Mouse (Mus musculus): ENCODE data around the gene Col4a1.
A peak's percentile ranks its signal among the peaks of the same experiment; 100 is the strongest.

Col4a1 gene

DNA sequence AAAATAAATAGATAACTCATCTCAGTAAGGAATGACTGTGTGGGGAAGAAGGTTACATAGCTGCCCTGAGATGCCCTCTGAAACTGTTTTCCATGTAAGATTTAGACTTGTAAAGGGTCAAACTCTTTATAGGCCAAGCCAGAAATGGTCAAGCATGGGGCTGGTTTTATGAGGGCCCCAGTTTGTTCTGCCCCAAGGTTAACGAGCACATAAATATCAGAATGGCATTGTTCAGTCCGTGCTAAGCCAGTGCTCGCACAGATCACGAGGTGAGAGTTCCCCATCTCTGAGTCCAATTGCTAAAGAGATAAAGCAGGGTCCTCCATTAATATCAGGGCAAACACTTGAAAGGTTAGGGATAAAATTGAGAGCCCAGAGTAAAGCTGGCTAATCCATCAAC is 79.6 kb downstream of the Col4a1 start:
- no peak for DNase-seq (ENCODE audit: low read depth, low spot score)

DNA sequence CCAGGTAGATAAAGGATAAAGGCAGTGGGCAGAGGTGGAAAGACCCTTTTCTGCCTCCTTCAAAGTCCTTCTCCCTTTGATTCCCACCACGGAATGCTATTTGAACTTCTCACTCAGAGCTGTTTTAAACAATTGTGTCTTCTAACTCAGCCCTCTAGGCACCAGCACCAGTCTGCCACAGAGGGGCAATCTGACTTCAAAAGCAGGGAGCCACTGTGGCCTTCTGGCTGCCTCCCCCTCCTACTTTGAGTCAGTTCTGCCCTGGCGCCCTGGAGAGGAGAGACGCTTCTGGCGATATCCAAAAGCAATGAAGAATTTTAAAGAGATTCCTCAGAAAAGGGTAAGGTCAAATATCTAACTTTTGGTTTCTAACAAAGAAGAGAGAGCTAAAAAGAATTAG is 82.3 kb downstream of the Col4a1 start:
- no peak for DNase-seq (ENCODE audit: low read depth, low spot score)

DNA sequence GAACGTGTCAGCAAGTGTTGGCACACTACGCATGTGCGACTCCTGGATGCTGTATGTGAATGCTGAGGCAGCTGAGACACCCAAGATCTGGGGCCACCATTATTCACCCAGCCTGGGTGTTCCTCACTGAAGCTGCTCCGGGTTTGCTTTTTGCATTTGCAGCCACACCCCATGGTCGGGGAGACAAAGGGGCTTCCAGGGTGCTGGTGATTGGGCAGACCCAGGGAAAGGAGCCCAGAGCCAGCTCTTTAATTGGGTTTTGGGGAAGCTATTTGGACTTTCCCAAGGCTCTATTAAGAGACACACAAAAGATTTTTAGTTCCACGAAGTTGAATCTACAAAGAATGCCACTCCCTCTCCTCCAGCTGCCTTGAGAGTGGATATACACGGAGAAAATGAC is 85.2 kb downstream of the Col4a1 start:
- no peak for DNase-seq (ENCODE audit: low read depth, low spot score)

DNA sequence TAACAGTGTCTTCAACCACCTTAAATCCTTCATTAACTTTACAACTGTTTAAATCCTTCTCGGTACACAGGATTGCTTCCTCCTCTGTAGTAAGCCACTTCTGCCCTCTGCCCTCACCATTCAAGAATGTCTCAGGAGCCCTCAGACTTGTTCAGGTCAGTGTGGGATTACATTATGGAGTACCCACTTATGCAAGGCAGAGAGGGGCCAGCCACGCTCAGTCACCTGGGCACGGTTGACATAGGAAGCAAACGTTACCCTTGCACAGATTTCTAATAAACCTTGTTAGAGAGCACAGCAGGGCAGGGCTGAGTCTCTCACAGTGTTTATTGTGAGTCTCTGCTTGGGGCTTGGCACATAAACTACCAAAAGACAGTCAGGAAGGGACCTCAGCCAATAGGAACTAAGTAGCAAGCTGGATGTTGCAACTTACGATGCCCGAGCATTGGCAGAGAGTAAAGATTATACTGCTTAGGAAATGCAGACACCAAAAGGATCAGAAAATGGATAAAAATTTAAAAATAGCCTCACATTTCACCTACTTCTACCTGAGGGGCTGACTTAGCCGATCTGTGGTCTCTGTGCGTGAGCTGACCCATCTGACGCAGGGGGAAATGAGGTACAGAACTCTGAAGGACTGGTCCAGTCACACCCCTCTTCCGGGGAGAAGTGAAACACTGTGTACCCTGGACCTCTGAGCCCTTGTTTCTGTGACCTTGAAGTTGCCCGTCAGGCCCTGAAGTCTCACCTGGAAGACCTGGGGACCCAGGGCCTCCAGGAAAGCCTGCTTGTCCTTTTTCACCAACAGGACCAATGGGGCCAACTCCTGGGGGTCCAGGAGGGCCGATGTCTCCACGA is 86.8 kb downstream of the Col4a1 start:
- no peak for DNase-seq (ENCODE audit: low read depth, low spot score)

DNA sequence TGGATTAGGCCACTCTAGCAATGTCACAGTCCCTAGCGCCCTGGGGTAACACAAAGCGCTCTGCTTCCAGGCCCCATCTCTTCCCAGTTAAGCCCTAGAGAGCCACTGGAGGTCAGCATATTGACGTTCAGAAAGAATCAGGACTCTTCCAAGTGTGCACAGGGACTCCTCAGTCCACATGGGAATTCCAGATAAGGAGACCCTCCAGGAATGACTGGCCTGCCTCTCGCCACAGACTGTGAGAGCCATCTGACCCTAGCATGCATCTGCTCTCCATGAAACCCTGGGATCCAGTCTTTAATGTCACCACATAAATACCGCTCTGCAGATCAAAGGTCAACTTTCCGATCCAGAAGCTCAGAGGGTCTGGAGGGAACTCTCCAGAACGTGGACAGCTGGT is 88.4 kb downstream of the Col4a1 start:
- DNase-seq (ENCODE audit: low read depth, low spot score): no peak

DNA sequence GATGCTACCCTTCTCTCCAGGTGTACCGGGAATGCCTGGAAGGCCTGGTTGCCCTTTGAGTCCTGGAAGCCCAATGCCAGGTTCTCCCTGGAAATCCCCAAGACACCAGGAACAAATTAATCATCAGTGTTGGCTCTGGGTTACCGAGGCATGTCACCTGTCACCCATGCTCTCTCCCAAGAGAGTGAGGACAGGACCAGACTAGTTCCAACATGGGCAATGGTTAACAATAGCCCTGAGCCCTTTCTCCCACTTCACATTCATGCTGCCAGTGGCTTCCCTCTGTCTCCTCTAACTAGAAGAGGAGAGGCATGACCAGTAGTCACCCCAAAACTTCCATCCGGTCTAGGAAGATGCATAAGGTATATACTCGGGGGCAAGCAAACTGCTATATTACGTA is 91.3 kb downstream of the Col4a1 start:
- DNase-seq (ENCODE audit: low read depth, low spot score): no peak

DNA sequence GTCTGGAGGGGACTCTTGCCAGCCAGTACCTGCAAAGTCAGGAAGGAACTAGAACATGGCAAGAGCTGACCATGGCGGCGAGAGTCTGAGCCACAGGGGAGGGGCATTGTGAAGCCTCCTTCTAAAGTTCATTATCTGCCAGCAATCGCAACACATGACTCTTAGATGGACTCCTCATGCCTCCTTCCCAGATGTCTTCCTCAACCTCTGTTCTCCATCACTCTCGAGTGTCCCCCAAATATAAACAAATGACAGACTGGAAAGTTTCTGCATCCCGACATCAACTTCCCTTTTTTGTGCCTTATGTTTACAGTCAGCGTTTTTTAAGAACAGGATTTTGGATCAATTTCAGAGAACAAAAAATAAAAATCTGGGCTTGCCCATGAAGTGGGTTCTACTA is 93.3 kb downstream of the Col4a1 start:
- no peak for DNase-seq (ENCODE audit: low read depth, low spot score)

DNA sequence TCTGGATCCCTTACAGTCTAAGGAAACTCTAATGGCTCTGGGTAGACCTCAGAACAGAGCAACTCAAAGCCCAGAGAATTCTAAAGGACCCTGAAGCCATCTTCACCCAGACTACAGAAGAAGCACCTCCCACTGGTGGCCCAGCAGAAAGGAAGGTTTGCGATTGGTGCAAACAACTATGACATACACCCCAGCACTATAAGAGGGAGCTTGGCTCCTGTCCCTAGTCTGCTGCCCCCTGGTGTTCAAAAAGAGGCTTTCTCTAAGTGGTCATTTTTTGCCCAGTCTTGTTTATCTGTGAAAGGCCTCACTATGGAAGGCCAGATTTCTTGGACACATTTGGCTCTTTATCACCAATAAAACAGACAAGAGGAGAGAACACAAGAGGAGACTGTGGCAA is 97.4 kb downstream of the Col4a1 start:
- DNase-seq (ENCODE audit: low read depth, low spot score): peak; percentile 83

DNA sequence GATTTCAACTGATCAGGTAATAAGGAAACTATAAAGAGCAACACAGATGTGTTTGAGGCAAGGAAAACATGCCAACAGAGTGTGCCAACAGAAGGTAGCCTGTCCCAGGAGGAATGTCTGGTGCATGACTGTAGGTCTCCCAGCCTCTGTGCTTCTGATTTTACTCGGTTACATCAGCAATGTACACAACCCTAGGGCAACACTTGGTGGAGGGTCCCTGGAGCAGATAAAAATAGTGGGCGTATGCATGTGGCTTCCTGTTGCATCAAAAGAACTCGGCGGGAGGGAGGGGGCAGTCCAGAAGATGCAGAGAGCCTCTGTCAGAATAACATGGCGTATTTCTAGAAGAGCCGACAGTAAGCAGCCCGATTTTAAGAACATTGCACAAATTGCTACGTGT is 106.1 kb downstream of the Col4a1 start:
- DNase-seq (ENCODE audit: low read depth, low spot score): no peak

DNA sequence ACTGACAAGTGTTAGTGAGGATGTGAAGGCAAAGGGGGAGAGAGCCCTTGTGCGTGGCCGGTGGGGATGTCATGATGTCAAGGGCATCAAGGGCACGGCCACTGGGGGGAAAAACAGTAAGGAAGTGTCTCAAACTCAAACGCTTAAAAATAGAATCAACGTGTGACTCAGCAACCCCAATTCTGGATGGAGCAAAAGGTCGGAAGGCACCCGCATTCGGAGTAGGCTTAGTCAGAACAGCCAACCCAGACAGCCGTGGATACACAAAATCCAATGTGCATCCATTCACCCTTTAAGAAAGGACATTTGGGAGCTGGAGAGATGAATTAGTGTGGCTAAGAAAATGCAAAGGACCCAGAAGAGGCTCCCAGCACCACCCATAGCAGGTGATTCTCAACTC is 107.1 kb downstream of the Col4a1 start:
- no peak for DNase-seq (ENCODE audit: low read depth, low spot score)

DNA sequence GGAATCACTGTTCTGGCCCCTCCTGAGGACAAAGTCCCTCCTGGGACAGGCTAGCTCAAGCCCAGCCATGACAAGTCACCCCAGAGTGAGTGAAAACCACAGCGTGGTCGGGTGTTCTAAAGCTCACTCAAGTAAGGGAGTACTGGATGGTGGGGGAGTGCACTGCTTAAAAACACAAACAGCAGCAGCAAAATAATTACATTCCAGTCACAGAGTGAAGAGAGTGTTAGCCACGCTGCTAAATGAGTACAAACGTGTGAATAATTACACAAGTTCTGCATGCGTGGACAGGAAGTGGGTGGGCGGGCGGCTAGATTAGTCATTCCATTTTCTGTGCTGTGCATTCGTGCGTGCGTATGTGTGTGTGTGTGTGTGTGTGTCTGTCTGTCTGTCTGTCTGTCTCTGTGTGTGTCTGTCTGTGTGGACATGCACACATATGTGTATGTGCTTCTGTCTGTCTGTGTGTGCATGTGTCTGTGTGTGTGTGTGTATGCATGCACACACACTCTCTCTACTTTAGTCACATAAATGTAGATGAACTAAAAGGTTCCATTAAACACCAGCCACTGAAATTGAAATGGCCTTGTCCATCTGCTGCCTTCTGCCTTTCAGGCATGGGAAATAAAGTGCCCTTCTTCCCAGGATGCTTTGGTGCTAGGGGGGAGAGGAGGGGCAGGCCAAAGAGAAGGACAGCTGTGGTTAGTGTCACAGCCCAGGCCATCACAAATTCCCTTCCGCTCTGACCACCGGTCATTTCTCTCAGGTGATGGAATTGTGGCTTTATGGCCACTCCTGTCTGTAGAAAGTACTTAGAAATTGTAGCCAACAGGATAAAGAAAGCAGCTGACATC is 109.1 kb downstream of the Col4a1 start:
- DNase-seq (ENCODE audit: low read depth, low spot score): no peak

DNA sequence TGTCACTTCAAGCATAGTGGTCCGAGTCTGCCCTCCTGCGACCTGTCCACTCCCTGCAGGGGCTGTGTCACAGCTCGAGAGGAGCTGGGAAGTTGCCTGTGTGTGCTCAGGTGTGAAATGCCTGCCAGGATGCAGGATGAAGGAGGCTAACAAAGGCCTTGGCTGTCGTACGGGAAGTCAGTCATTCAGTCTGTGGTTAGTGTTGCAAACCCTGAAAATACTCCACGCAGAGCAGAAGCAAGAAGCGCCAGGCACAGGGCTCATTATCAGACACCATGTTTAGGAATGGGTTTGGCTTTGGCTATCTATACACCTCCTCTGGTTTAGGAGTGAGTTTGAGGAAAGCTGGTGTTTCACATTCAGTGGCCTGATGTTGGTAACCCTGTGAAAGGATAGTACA is 114.0 kb downstream of the Col4a1 start:
- no peak for DNase-seq (ENCODE audit: low read depth, low spot score)

DNA sequence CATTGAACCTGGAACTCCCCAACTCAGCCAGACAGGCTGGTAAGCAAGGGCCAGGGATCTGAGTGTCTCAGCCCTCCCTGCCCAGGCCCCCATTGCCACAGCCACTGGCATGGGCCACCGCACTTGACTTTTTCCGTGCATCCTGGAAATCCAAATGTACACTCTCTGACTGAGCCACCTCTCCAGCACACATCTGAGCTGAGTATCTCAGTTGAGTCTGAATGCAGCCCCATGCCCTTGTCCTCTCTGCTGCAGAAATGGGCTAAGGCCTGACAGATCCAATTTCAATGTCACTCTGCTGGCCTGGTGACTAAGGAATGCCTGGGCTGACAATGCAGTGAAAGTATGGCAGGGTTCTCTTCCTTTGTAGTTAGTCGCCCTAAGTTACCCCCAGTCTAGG is 114.6 kb downstream of the Col4a1 start:
- no peak for DNase-seq (ENCODE audit: low read depth, low spot score)

DNA sequence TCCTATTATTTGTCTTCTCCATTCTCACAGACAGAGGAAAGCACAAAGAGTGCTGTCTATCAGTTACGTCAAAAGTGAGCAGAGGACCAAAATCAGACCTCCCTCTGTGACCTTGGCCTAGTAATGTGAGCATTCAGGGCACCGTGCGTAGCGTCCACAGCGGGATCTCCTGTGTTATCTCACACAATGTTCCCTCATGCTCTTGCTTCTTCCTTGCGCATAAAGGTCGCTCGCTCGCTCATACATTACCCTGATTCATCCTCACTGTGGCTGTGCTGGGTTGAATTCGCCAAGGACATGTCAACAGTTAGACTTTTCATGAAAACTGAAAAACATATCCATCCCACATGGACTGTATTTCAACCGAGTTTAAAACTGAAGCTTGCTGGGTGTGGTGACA is 115.4 kb downstream of the Col4a1 start:
- no peak for DNase-seq (ENCODE audit: low read depth, low spot score)

DNA sequence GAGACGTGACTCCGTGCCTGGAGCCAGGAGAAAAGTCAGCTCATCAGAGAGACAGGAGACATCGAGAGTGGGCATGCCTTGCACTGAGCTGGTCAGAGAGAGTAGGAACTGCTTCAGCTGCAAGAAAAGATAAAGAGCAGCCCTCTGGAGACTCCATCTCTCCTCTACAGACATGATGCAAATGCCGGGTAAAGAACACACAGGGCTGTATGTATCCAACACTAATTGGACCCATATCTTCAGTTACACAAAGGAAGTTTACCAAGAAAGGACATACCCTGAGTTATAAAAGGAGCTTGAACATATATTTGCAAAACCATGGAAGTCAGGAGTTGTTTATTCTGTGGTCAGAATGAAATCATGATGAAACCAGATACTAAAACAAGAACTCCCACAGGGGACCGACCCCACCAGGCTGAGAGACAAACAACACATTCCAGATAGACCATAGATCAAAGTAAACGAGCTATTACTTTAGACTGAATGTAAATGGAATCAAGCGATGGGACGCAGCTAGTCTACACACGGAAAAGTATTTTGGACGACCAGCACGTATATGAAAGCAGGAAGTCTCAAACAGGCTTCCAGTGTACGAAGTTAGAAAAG is 119.8 kb downstream of the Col4a1 start:
- DNase-seq (ENCODE audit: low read depth, low spot score): no peak

DNA sequence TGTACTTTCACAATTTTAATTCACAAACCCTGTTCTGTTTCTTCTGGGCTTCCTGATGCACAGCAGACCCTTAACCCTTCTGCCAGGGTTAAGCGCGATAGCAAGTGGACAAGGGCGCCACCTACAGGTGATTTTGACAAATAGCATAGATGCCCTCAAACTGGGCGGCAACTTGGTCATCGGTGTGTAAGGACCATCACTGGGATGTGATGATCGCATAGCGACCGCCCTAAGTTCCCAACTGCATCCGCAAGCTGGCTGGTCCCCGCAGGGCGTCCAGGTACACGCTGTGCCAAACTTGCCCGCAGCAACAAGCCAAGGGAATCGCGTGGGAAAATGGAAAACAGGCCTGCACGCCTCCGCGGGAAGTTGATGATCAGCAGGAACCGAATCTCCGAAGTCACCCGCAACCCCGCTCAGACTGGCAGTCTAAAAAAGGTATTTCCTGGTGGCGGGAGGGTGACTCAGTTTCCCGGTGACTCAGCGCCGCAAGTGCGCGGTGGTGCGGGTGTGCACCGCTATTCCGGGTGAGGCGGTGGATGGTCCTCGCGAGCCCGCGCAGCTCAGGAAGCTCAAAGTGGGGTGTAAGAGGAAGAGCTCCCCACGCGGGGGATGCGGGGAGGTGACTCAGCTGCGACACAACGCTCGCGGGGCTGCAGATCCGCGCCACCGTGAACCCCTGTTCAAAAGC is 124.9 kb downstream of the Col4a1 start:
- peak; percentile 90 for DNase-seq (ENCODE audit: low read depth, low spot score)

DNA sequence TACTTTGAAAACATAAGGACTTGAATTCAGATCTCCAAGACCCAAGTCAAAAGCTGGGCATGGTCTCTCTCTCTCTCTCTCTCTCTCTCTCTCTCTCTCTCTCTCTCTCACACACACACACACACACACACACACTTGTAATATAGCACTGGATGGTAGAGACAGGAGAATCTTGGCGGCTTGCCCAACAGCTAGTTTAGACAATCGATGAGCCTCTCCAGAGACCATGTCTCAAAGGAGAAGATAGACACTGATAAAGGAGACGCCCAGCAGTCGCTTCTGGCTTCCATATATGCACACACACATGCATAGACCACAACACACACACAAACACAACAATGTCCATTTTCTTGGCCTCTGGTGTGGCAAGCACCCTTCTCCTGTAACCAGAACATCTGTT is 126.2 kb downstream of the Col4a1 start:
- DNase-seq (ENCODE audit: low read depth, low spot score): no peak

DNA sequence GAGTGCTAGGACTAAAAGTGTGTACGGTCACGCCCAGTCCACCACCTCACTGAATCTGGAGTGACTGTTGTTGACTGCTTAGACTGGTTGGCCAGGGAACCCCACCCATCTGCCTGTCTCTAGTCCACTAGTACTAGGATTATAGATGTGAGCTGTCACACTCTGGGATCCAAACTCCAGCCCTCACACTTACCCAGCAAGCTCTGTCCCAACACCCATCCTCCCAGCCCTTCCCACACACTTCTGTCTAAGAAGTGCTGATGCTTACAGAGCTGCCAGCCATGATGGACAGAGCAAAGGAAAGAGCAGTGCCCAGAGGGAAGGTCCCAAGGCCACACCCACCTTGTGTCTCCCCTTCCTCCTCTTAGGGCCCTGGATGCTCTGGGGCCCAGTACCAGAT is 127.0 kb downstream of the Col4a1 start:
- DNase-seq (ENCODE audit: low read depth, low spot score): no peak

DNA sequence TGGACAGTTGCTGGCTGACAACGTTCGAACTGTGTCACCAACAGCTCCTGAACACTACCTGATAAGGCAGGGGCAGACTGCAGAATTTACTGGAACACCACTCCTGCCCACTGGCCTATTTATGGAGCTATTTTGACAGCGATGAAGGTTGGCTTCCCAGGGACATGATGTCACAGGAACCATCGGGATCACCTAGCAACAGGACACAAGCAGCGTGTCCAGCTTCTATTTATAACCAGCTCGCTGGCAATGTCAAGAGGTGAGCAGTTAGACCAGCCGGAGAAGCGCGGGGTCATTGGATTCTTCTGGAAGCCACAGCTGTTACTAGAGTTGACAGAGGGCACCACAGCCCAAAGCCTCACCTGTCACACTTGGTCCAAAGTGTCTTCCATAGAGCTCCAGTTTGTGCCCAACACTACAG is 129.0 kb downstream of the Col4a1 start:
- peak; percentile 34 for DNase-seq (ENCODE audit: low read depth, low spot score)

DNA sequence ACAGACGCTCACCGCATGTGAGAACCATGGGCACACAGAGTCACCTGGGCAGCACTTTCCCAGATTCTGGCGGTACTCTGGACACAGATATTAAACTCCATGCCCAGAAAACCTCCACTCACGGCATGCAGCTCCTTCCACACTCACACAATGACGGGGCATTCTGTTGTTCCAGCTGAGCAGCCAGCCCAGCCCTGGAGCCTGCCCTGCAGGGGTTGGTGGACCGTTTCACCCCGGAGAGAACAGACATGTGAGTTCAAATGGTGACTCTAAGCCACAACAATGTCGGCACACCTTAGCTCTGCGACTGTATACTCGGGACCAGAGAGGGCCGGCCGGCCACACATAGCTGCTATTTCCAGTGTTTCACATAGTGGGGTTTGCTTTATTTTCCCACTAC is 130.0 kb downstream of the Col4a1 start:
- DNase-seq (ENCODE audit: low read depth, low spot score): no peak

DNA sequence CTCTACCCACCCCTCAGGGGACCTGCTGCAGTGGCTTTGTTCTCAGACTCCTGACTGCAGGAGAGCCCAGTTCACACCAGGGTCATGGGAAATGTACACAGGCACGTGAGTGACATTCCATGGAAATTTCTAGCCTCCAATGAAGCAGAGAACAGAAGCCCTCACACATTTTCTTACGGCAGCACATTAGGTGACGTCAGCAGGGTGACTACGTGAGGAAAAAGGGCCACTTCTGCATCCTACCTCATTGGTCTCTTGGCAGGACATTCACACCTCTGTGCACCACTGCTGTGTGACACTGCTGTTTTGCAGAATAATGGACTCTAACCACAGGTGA is 130.5 kb downstream of the Col4a1 start:
- peak; percentile 40 for DNase-seq (ENCODE audit: low read depth, low spot score)

Measured in mesoderm, embryonic 11.5 days (tissue).